Mouse (Mus musculus) intestine, embryonic 16.5 days (tissue): ENCODE data around the gene Fcer1g. TPM values are rescaled to one million over a fixed set of nuclear protein-coding genes. Genes with fewer than 3 reads are reported as not detected.

Source experiments
- ATAC-seq: fragments of 200-750 bp; cut with Nextera tagmentation; 2 replicates; pipeline ENCODE4 v1.8.0; 2017; ENCODE audit warnings: moderate TSS enrichment, moderate library complexity
- H3K27ac ChIP-seq: fragments of 300-500 bp; sonication (generic); 2 replicates; pipeline ENCODE4 v1.5.1; 2014; ENCODE audit warnings: mild to moderate bottlenecking, low read length
- H3K27me3 ChIP-seq: fragments of 300-500 bp; sonication (generic); replicated peaks from 2 replicates; pipeline ENCODE4 v1.6.1; 2014; ENCODE audit warnings: low read length, control low read depth, mixed read lengths; ENCODE audit not compliant: control insufficient read depth, insufficient read depth
- H3K36me3 ChIP-seq: fragments of 300-500 bp; sonication (generic); 2 replicates; pipeline ENCODE4 v1.6.1; 2014; ENCODE audit warnings: low read length, control low read depth; ENCODE audit not compliant: control insufficient read depth, insufficient read depth
- H3K4me1 ChIP-seq: fragments of 300-500 bp; sonication (generic); 2 replicates; pipeline ENCODE4 v1.6.1; 2014; ENCODE audit warnings: low read length, control low read depth, mixed read lengths; ENCODE audit not compliant: control insufficient read depth, insufficient read depth
- H3K4me2 ChIP-seq: fragments of 300-500 bp; sonication (generic); 2 replicates; pipeline ENCODE4 v1.6.1; 2014; ENCODE audit warnings: low read depth, low read length, control low read depth
- H3K4me3 ChIP-seq: fragments of 300-500 bp; sonication (generic); 2 replicates; pipeline ENCODE4 v1.5.1; 2014; ENCODE audit warnings: mild to moderate bottlenecking, low read length
- H3K9ac ChIP-seq: fragments of 300-500 bp; sonication (generic); 2 replicates; pipeline ENCODE4 v1.6.1; 2014; ENCODE audit warnings: low read depth, low read length
- H3K9me3 ChIP-seq: fragments of 300-500 bp; sonication (generic); 2 replicates; pipeline ENCODE4 v1.6.1; 2016; ENCODE audit warnings: low read length, control low read depth; ENCODE audit not compliant: control insufficient read depth
- WGBS: fragments of 180-500 bp; shearing (Covaris S2); extraction: QIAGEN DNeasy Blood & Tissue Kit; methylation state at CpG from one replicate; pipeline ENCODE4 v1.1.7; 2014; 5-methylcytosine and 5-hydroxymethylcytosine counted together
- polyA plus RNA-seq: library from polyadenylated mRNA; unstranded; fragments of >200 nt; fragmentation: Nextera tagmentation; extraction: Ambion mirVana; gene quantifications from 2 replicates; pipeline ENCODE4 v1.2.1, GENCODE M21; 2015

Fcer1g gene
- polyA plus RNA-seq, 1 experiment from 2014 or later = 52.1 TPM

DNA sequence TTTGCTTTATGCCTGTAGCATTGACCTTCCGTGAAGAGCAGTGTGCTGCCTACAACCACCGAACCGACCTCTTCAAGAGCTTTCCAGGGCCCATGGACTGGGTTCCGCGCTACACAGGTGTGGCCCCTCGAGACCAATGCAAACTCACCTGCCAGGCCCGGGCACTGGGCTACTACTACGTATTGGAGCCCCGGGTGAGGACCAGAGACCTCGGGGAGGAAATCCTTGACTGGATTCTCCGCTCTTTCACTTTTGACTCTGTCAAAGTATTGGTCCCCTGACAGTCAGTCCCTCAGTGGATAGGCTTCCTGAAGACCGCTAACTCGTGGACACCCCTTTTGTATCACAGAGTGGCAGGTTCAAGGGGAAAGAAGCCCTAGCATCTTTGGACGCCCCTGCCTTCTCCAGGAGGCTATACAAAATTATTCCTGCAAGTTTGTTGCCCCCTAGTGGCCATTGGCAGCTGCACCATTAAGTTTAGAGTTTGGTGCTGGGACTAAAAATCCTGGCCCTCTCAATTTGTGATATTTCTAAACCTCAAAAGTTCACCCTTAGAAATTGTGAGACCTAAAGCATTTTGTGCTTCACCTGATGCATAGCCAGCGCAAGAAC lies 22.9 kb upstream of the Fcer1g start:
- Histone ChIP-seq H3K4me2 (no peak overlapping the region), H3K4me3 (no peak overlapping the region), H3K9ac (no peak overlapping the region), H3K4me1 (peaks cover 16% of the 10 kb centered on the region), H3K27me3 (no peaks in the 10 kb centered on the region; the same call in 1 of the 2 replicates), H3K27ac (no peak overlapping the region), H3K9me3 (no peaks in the 10 kb centered on the region), H3K36me3 (no peaks in the 10 kb centered on the region)
- 61% methylated on average over 15 of the region's 15 CpGs for WGBS
- ATAC-seq = no peak; the same call in 1 of the 2 replicates

DNA sequence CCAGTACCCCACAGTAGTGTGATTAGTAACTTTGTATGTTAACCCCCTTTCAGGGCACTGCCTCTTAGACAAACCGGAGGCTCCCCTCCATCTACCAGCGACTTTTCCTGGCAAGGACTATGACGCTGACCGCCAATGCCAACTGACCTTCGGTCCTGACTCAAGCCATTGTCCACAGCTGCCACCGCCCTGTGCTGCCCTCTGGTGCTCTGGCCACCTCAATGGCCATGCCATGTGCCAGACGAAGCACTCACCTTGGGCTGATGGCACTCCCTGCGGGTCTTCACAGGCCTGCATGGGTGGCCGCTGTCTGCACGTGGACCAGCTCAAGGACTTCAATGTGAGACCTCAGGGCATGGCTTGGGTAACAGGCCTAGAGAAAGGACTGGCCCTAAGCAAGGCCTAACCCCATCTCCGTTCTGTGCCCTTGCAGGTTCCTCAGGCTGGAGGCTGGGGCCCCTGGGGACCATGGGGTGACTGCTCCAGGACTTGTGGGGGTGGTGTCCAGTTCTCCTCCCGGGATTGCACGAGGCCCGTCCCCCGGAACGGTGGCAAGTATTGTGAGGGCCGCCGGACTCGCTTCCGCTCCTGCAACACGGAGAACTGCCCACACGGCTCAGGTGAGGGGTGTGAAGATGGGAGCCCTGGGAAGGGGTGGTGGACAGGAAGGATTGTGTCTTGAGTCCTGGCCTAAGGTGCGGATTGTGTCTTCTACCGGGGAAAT lies 22.1 kb upstream of the Fcer1g start:
- no peaks in the 10 kb centered on the region; the same call in 1 of the 2 replicates for H3K27me3 ChIP-seq
- no peak overlapping the region for H3K27ac ChIP-seq
- WGBS = 87% methylated on average over 24 of the region's 24 CpGs
- no peaks in the 10 kb centered on the region for H3K36me3 ChIP-seq
- no peak overlapping the region for H3K4me2 ChIP-seq
- no peak overlapping the region for H3K4me3 ChIP-seq
- H3K4me1 ChIP-seq = peaks cover 21% of the 10 kb centered on the region
- no peak for ATAC-seq
- no peaks in the 10 kb centered on the region for H3K9me3 ChIP-seq
- H3K9ac ChIP-seq = no peak overlapping the region

DNA sequence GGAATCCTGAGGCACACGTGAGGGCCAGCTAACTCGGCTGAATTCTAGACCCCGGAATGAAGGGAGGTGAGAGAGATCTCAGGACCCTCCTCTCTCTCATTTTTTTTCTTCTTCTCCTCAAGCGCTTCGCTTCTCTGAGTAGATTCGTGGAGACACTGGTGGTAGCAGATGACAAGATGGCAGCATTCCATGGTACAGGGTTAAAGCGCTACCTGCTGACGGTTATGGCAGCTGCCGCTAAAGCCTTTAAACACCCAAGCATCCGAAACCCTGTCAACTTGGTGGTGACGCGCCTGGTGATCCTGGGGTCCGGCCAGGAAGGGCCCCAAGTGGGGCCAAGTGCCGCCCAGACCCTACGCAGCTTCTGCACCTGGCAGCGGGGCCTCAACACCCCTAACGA lies 18.2 kb upstream of the Fcer1g start:
- no peaks in the 10 kb centered on the region for H3K36me3 ChIP-seq
- H3K9ac ChIP-seq = peak overlapping the region; percentile 46
- no peaks in the 10 kb centered on the region for H3K9me3 ChIP-seq
- peaks cover 36% of the 10 kb centered on the region for H3K4me1 ChIP-seq
- H3K27ac ChIP-seq = peak overlapping the region; percentile 75
- H3K4me2 ChIP-seq = peak overlapping the region; percentile 49
- H3K27me3 ChIP-seq = no peaks in the 10 kb centered on the region; the same call in 1 of the 2 replicates
- peak overlapping the region; percentile 40 for H3K4me3 ChIP-seq
- ATAC-seq = no peak
- 60% methylated on average over 17 of the region's 17 CpGs for WGBS

DNA sequence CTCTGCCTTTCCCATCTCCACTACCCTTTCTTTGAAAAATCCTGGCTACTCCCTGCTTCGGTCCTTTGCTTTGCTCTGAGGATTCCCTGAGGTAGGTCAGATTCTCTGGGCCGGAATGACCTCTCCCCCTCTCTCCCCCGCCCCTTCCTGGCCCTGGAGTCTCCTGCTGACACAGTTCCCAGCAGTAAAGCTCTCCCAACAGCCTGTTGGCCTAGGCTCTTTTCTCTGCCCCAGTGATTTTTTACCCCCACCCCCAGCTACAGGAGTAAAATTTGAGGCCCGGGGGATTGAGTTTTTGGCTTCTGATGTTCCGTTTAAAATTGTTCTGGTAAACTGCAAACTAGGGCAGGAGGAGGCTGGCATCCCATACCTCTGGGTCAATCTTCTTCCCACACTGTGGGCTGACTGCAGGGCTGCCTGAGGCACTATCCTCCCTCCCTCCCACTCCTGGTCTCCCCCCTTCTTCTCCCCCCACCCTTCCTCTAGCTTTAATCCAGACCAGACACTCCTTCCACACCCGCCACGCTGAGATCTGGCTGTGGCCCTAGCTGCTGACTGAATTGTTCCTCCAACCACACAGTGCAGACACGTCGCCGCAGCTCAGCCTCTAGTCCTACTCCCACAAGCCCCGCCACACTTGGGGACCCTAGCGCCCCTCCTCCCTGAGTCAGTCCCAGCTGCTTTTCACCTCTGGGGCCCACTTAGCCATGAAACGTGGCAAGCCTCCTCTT lies 17.6 kb upstream of the Fcer1g start:
- H3K4me3 ChIP-seq = peak overlapping the region; percentile 40

DNA sequence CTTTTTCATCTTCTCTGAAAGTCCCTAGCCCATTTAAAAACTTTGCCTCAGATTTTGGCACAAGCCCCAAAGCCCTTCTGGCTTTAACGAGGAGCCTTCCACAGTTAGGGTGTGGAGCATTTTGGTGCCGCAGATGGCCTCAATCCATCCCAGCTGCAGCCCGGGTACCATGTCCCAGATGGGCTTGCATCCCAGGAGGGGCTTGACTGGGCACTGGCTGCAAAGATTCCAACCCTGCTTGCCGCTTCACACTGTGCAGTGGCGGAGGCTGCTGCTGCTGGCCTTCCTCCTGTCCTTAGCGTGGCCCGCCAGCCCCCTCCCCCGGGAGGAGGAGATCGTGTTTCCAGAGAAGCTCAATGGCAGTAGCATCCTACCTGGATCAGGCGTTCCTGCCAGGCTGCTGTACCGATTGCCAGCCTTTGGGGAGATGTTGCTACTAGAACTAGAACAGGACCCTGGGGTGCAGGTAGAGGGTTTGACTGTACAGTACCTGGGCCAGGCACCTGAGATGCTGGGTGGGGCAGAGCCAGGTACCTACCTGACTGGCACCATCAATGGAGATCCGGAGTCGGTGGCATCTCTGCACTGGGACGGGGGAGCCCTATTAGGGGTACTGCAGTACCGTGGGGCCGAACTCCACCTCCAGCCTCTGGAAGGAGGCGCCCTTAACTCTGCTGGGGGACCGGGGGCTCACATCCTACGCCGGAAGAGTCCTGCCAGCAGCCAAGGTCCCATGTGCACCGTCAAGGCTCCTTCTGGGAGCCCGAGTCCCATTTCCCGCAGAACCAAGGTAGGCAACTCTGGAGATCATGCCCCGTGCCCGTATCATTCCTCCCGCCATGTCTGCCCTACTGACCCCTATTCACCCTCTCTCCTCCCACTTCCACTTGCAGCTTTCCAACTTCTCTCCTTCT lies 16.8 kb upstream of the Fcer1g start, which contains the start of gene Ndufs2:
TSS of gene Ndufs2 (minus strand) at position 709 of the 914 bp plus-strand sequence.
- peaks cover 41% of the 10 kb centered on the region for H3K4me1 ChIP-seq
- WGBS = 29% methylated on average over 26 of the region's 26 CpGs
- no peaks in the 10 kb centered on the region for H3K36me3 ChIP-seq
- H3K27ac ChIP-seq = peak within 1 kb of the TSS; percentile 75
- H3K27me3 ChIP-seq = no peaks in the 10 kb centered on the region; the same call in 1 of the 2 replicates
- peak within 1 kb of the TSS; percentile 40 for H3K4me3 ChIP-seq
- no peak for ATAC-seq
- peak within 1 kb of the TSS; percentile 46 for H3K9ac ChIP-seq
- H3K4me2 ChIP-seq = peak within 1 kb of the TSS; percentile 49
- no peaks in the 10 kb centered on the region for H3K9me3 ChIP-seq

More for the DNA sequence above, 17.6 kb upstream of the Fcer1g start:
- H3K27me3 ChIP-seq = no peaks in the 10 kb centered on the region; the same call in 1 of the 2 replicates
- no peaks in the 10 kb centered on the region for H3K36me3 ChIP-seq
- H3K4me1 ChIP-seq = peaks cover 36% of the 10 kb centered on the region
- H3K4me2 ChIP-seq = peak overlapping the region; percentile 49
- no peaks in the 10 kb centered on the region for H3K9me3 ChIP-seq
- H3K9ac ChIP-seq = peak overlapping the region; percentile 46
- WGBS = 20% methylated on average over 13 of the region's 13 CpGs
- peak overlapping the region; percentile 75 for H3K27ac ChIP-seq
- no peak for ATAC-seq

DNA sequence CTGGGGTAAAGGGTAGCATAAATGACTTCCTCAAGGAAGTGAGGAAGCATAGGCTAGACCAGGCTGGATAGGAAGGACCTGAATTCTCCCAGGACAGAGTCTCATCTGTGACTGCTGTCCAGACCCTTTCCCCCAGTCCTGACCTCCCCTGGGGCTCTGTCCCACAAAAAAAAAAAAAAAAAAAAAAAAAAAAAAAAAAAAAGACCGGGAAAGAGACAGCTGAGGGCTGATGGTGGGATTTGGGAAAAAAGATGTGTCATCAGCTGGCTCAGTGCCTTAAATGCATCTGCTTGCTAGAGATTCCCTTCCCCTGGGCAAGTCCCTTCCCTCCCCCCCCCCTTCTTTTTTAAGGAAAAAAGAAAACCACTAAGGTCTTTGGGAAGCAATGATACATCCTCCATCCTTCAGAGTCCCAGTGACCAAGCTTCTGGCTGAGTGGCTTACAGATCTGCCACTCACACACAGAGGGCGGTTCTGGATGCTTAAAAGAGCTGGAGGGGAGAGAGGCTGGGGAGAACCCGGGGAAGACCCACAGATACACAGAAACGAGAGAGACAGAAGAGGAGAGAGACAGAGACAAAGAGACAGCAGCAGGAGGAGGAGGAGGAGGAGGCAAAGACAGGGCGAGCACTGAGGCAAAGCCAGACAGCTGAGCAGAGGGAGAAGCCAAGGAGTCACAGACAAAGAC lies 15.9 kb upstream of the Fcer1g start, which contains the start of gene Adamts4:
TSS of gene Adamts4 (plus strand) at position 509 of the 688 bp plus-strand sequence.
- Histone ChIP-seq H3K9ac (peak within 1 kb of the TSS; percentile 46), H3K9me3 (no peaks in the 10 kb centered on the region), H3K27me3 (no peaks in the 10 kb centered on the region; the same call in 1 of the 2 replicates), H3K36me3 (no peaks in the 10 kb centered on the region), H3K4me1 (peaks cover 46% of the 10 kb centered on the region), H3K4me3 (peak within 1 kb of the TSS; percentile 40), H3K27ac (peak within 1 kb of the TSS; percentile 75), H3K4me2 (peak within 1 kb of the TSS; percentile 49)
- 12% methylated on average over 5 of the region's 5 CpGs for WGBS
- ATAC-seq = no peak

DNA sequence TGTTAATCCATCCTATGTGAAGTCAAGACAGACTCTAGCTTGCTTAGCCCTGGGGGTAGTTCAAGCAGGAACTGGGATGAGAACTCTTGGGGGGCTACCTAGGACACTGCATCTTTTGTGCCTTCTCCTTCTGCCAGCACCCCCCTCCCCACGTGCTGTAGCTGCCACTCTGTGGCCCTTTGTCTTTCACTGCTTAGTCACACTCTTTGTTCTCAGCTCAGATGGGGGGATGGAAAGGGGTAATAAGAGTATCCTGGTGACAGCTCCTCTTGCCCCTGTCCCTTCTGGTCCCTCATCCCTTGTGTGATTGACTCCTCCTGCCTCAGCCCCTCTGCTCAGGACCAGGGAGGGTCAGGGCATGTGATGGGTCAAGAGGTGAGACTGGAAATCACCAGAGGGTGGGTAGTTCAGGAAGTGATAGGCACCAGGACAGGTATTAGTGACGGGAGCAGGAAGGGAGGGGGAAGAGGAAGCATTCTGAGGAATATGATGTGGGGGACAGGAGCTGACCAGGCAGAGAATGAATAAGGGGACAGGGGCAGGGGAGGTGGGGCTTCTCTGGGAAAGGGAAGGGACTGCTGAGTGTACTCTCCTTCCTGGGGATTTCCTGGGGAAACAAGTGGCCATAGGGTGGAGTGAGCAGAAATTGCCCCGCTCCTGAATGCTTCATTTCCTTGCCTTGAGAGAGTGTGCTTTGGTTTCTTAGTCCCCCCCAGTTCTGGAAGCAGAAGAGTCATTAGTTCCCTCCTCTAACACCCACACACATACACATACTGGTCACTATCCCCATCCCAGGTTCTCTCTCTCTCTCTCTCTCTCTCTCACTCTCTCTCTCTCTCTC lies 14.4 kb upstream of the Fcer1g start:
- peaks cover 46% of the 10 kb centered on the region for H3K4me1 ChIP-seq
- no peaks in the 10 kb centered on the region; the same call in 1 of the 2 replicates for H3K27me3 ChIP-seq
- no peak for ATAC-seq
- H3K9me3 ChIP-seq = no peaks in the 10 kb centered on the region
- 0 out of 2 replicates have a peak overlapping the region, but pooled peaks have one; percentile 64 for H3K4me2 ChIP-seq
- H3K9ac ChIP-seq = no peak overlapping the region
- 52% methylated on average over 3 of the region's 3 CpGs for WGBS
- peak overlapping the region; percentile 85 for H3K27ac ChIP-seq
- H3K4me3 ChIP-seq = no peak overlapping the region
- H3K36me3 ChIP-seq = 0 out of 2 replicates have a peak, but pooled peaks cover under 1% of the 10 kb centered on the region
